In the genomic region with DNA sequence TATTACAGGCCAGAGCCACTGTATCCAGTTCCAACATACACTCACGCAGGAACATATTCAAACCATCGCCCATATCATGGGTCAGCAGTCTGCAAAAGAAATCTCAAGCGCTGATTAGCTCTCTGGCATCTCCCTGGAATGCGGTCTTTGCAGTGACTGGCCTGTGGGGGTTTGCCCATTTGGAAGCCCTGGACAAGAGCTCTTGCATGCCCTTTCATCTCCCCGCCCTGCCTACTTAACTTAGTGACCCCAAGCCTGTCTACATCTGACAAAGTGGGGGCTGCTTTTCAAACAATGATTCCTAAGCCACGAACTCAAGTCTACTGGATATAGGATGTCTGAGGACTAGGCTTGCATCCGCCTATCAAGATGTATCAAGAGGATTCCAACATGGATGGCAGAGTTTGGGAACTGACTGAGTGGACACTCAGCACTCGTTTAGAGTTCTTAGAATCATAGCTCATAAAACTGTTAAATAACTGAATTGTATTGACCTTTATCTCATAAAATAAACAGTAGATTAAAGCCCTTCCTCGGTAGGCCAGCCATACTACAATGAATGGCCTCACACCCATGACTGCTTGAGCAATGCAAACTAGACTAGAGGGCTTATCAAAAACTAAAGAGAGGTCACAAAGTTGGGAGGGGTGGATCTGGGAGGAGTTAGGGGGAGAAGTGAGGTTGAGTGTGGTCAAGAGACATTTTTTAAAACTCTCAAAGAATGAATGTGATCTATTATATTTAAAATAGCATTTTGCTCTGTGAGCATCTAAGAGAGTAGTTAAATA, we compare ENCODE assay signal across 13 mouse cellular contexts.
"Had no signal": no experiment of that assay in that cellular context is flagged by ENCODE, and none has a peak within 500 bp of the region (broad histone marks: within the 10 kb centered on the region; RNA-seq: fewer than 3 reads in every experiment).

No protein-coding gene starts in this region.

- H3K4me1 ChIP-seq: limb, embryonic 13.5 days; midbrain, embryonic 13.5 days had no signal

- H3K9ac ChIP-seq: limb, embryonic 13.5 days; liver, embryonic 14.5 days; midbrain, embryonic 13.5 days had no signal

- ATAC-seq: intestine, postnatal 0 days; midbrain, embryonic 13.5 days had no signal

- DNase-seq: kidney, adult 8-10 months; kidney, postnatal 10 days; left cerebral cortex, postnatal 4 days; lung, adult 2 months; right cerebral cortex, adult 18-20 months; right cerebral cortex, postnatal 25 days; thymus, adult 2 months; thymus, postnatal 25 days had no signal

- H3K27me3 ChIP-seq: limb, embryonic 13.5 days; midbrain, embryonic 13.5 days had no signal

- H3K36me3 ChIP-seq: limb, embryonic 13.5 days; midbrain, embryonic 13.5 days had no signal

- H3K9me3 ChIP-seq: limb, embryonic 13.5 days; midbrain, embryonic 13.5 days had no signal

- H3K4me2 ChIP-seq: limb, embryonic 13.5 days; midbrain, embryonic 13.5 days had no signal

- H3K4me3 ChIP-seq: layer of hippocampus, adult 2 months; limb, embryonic 13.5 days; midbrain, embryonic 13.5 days had no signal

- H3K27ac ChIP-seq: layer of hippocampus, adult 2 months; limb, embryonic 13.5 days; liver, embryonic 14.5 days; midbrain, embryonic 13.5 days had no signal
